Mouse (Mus musculus) liver, embryonic 14.5 days (tissue): ENCODE measurements around the gene Gabbr2. TPM values are rescaled to one million over a fixed set of nuclear protein-coding genes. Genes with fewer than 3 reads are reported as not detected.

Experiments
- ATAC-seq: fragments of 200-750 bp; cut with Nextera tagmentation; 2 replicates; pipeline ENCODE4 v1.8.0; 2017; ENCODE audit warnings: moderate number of reproducible peaks, mild to moderate bottlenecking, moderate library complexity; ENCODE audit not compliant: insufficient read depth
- DNase-seq, 3 experiments: peaks; one replicate each; pipeline ENCODE4 v3.0.0-alpha.2; 2012 to 2013; ENCODE audit warnings: low read depth in 3 of 3, low spot score in 3 of 3
- H3K27ac ChIP-seq: fragments of 300-500 bp; sonication (generic); 2 replicates; pipeline ENCODE4 v1.5.1; 2014; ENCODE audit warnings: moderate library complexity, mild to moderate bottlenecking, control low read depth, inconsistent platforms
- H3K27me3 ChIP-seq: fragments of 300-500 bp; sonication (generic); 2 replicates; pipeline ENCODE4 v1.6.1; 2014; ENCODE audit warnings: mild to moderate bottlenecking, low read length, moderate library complexity; ENCODE audit not compliant: control insufficient read depth, insufficient read depth
- H3K36me3 ChIP-seq: fragments of 300-500 bp; sonication (generic); replicated peaks from 2 replicates; pipeline ENCODE4 v1.6.1; 2014; ENCODE audit warnings: low read depth; ENCODE audit not compliant: control insufficient read depth, insufficient read depth
- H3K4me1 ChIP-seq, 2 experiments: fragments of 200-500 bp in 1 of 2; fragments of 300-500 bp in 1 of 2; sonication (generic) in 1 of 2; replicated peaks; 2 replicates each; pipeline ENCODE4 v1.6.1; 2012 to 2014; ENCODE audit warnings: antibody characterized with exemption in 1 of 2, inconsistent platforms in 1 of 2, low read length in 1 of 2; ENCODE audit not compliant: control insufficient read depth in 2 of 2, insufficient read depth in 2 of 2
- H3K4me2 ChIP-seq: fragments of 300-500 bp; sonication (generic); 2 replicates; pipeline ENCODE4 v1.6.1; 2014; ENCODE audit warnings: low read depth, mild to moderate bottlenecking, control low read depth, moderate library complexity
- H3K4me3 ChIP-seq, 2 experiments: fragments of 200-500 bp in 1 of 2; fragments of 300-500 bp in 1 of 2; sonication (generic) in 1 of 2; 2 replicates each; pipeline ENCODE4 v1.5.1; 2012 to 2014; ENCODE audit warnings: low read depth in 2 of 2, low read length in 2 of 2, mild to moderate bottlenecking in 2 of 2, control low read depth in 1 of 2, inconsistent platforms in 1 of 2, moderate library complexity in 1 of 2; ENCODE audit not compliant: insufficient read depth in 1 of 2
- H3K9ac ChIP-seq: fragments of 300-500 bp; sonication (generic); replicated peaks from 2 replicates; pipeline ENCODE4 v1.6.1; 2014; ENCODE audit warnings: mild to moderate bottlenecking, control low read depth, moderate library complexity
- H3K9me3 ChIP-seq: fragments of 300-500 bp; sonication (generic); 2 replicates; pipeline ENCODE4 v1.6.1; 2016; ENCODE audit warnings: low read length, mixed read lengths; ENCODE audit not compliant: control insufficient read depth
- CTCF ChIP-seq: IDR thresholded peaks from 2 replicates; pipeline ENCODE4 v1.5.1; 2016; ENCODE audit warnings: antibody characterized with exemption, low read depth, control low read depth
- EP300 ChIP-seq: IDR thresholded peaks from 2 replicates; pipeline ENCODE4 v1.6.1; 2016; ENCODE audit warnings: antibody characterized with exemption, low read depth
- WGBS: fragments of 180-500 bp; shearing (Covaris S2); extraction: QIAGEN DNeasy Blood & Tissue Kit; methylation state at CpG from one replicate; pipeline ENCODE4 v1.1.7; 2014; ENCODE audit not compliant: insufficient replicate concordance; 5-methylcytosine and 5-hydroxymethylcytosine counted together
- polyA plus RNA-seq, 2 experiments: library from polyadenylated mRNA; depleted of rRNA in 1 of 2; stranded (reverse) in 1 of 2; unstranded in 1 of 2; fragments of >200 nt; fragmentation: Nextera tagmentation in 1 of 2; extraction: Ambion mirVana in 1 of 2; gene quantifications; 2 replicates each; pipeline versions ENCODE4 v1.2.1 to v1.2.3; 2012 to 2014

The Gabbr2 gene
- polyA plus RNA-seq, 2 experiments = 0.07 TPM; not detected in 1

- ATAC-seq (no peak), DNase-seq (no peak)
- no peak overlapping the region for H3K4me2 ChIP-seq
- no peak overlapping the region for H3K4me3 ChIP-seq
- no peaks in the 10 kb centered on the region for H3K9me3 ChIP-seq
- no peak for TF ChIP-seq EP300
- TF ChIP-seq CTCF = no peak
- H3K27me3 ChIP-seq = no peaks in the 10 kb centered on the region
- 64% methylated on average over 4 of the region's 4 CpGs for WGBS
- H3K9ac ChIP-seq = no peak overlapping the region
- H3K36me3 ChIP-seq = no peaks in the 10 kb centered on the region
- no peaks in the 10 kb centered on the region for H3K4me1 ChIP-seq
- no peak overlapping the region for H3K27ac ChIP-seq
Measured at GRCm38 (mm10) chr4:46710523-46710922, 281.1 kb downstream of the Gabbr2 start.

- H3K27ac ChIP-seq = no peak overlapping the region
- TF ChIP-seq EP300 (no peak), CTCF (no peak)
- no peaks in the 10 kb centered on the region for H3K4me1 ChIP-seq
- ATAC-seq = no peak
- 65% methylated on average over 6 of the region's 6 CpGs for WGBS
- no peak overlapping the region for H3K9ac ChIP-seq
- no peaks in the 10 kb centered on the region for H3K9me3 ChIP-seq
- H3K27me3 ChIP-seq = no peaks in the 10 kb centered on the region
- no peak for DNase-seq
- no peak overlapping the region for H3K4me3 ChIP-seq
- no peaks in the 10 kb centered on the region for H3K36me3 ChIP-seq
- no peak overlapping the region for H3K4me2 ChIP-seq
Measured at GRCm38 (mm10) chr4:46710018-46710417, 281.7 kb downstream of the Gabbr2 start.

- no peaks in the 10 kb centered on the region for H3K27me3 ChIP-seq
- no peaks in the 10 kb centered on the region for H3K9me3 ChIP-seq
- 60% methylated on average over 7 of the region's 7 CpGs for WGBS
- no peaks in the 10 kb centered on the region for H3K36me3 ChIP-seq
- H3K4me1 ChIP-seq = no peaks in the 10 kb centered on the region
- no peak for TF ChIP-seq EP300
- no peak for TF ChIP-seq CTCF
- no peak overlapping the region for H3K27ac ChIP-seq
- no peak for ATAC-seq
- no peak overlapping the region for H3K4me3 ChIP-seq
- H3K9ac ChIP-seq = no peak overlapping the region
- H3K4me2 ChIP-seq = no peak overlapping the region
- no peak for DNase-seq
Measured at GRCm38 (mm10) chr4:46709492-46709891, 282.2 kb downstream of the Gabbr2 start.

GRCm38 (mm10) chr4:46705739-46706138 lies 285.9 kb downstream of the Gabbr2 start:
- Histone ChIP-seq H3K36me3 (no peaks in the 10 kb centered on the region), H3K4me2 (no peak overlapping the region), H3K27me3 (no peaks in the 10 kb centered on the region), H3K27ac (no peak overlapping the region), H3K4me1 (no peaks in the 10 kb centered on the region), H3K9me3 (no peaks in the 10 kb centered on the region), H3K9ac (no peak overlapping the region), H3K4me3 (no peak overlapping the region)
- 67% methylated on average over 12 of the region's 12 CpGs for WGBS
- no peak for DNase-seq
- ATAC-seq = no peak
- TF ChIP-seq CTCF (0 out of 2 replicates have a peak, but pooled peaks have one; percentile 8), EP300 (no peak)

- no peaks in the 10 kb centered on the region for H3K4me1 ChIP-seq
- no peak for ATAC-seq
- H3K36me3 ChIP-seq = no peaks in the 10 kb centered on the region
- H3K27ac ChIP-seq = no peak overlapping the region
- H3K4me3 ChIP-seq = no peak overlapping the region
- no peak overlapping the region for H3K9ac ChIP-seq
- TF ChIP-seq EP300 (no peak), CTCF (no peak)
- no peaks in the 10 kb centered on the region for H3K9me3 ChIP-seq
- WGBS = 68% methylated on average over 10 of the region's 10 CpGs
- no peak overlapping the region for H3K4me2 ChIP-seq
- H3K27me3 ChIP-seq = no peaks in the 10 kb centered on the region
- no peak for DNase-seq
Measured at GRCm38 (mm10) chr4:46703146-46703545, 288.5 kb downstream of the Gabbr2 start.
